Mouse (Mus musculus) adrenal gland, postnatal 10 days (tissue): ENCODE data around the gene Tbx5. TPM values are rescaled to one million over a fixed set of nuclear protein-coding genes. Genes with fewer than 3 reads are reported as not detected.

Experiments used
- DNase-seq: peaks from one replicate; pipeline ENCODE4 v3.0.0; 2021; ENCODE audit warnings: mixed read lengths
- total RNA-seq, 2 experiments: library from RNA; stranded (reverse); gene quantifications; 2 replicates each; pipeline ENCODE4 v1.2.3; 2021

Gene Tbx5
- total RNA-seq, 2 experiments from 2014 or later, result 2.3 to 2.9 TPM

DNA sequence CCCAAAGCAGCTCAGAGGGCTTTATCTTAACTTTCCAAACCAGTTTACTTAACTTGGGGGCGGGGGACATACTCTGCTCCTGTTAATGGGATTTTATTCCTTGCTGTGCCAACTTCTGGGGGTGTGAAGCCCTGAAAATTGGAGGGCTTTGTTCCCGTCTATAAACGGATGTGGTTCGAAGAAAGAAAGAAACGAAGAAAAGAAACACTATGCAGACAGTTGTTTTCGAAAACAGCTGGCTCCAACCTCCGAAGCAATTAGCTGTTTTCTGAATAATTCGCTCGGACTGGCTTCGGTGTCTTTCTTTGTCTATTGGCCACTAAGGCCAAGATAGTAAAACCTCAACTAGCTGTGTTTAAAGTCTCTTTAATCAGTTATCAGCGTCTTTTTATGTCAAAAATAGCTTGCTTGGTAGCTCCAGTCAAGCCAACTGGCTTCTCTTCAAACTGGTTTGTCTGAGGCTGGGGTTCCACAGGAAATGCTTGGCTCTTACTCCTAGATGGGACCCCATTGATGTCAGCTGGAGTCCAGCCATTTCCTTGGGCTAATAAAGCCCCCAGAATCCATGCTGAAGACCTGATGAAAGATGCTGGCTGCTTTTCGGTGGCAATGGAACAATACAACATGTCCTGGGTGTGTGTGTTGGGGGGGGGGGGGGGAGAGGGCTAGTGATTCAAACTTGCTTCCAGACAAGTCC lies 21.3 kb upstream of the Tbx5 start:
- DNase-seq, result no peak

DNA sequence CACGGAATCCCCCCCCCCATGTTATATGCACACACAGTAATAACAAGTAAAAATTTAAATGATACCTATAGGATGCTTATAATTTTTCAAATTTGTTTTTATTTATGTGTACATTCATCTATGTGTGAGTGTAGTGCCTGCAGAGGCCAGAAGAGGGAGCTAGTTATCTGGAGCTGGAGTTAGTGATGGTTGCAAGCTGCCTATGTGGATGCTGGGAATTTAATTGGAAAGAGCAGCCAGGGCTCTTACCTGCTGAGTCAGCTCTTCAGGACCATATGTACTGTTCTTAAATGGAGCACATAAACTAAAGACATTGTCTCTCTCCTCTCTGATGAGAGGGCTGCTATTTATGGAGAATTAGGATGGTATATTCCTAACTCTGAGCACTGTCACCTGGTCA lies 17.2 kb upstream of the Tbx5 start:
- no peak for DNase-seq

DNA sequence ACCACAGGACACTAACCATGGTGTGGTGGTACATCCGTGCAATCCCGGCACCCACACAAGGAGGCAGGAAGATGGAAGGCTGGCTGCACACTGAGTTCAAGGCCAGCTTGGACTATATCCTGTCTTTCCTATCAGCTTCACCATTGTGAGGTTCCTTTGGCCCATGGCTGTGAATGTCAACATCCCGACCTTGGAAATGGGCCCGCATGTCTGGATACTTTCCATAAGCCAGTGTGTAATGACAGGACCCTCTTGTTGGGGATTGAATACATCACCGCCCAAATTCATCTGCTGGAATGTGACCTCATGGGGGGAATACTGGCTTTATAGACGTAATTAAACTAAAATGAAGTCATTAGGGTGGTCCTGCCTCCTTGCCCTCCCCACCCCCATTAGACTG lies 12.0 kb upstream of the Tbx5 start:
- no peak for DNase-seq

GRCm38 (mm10) chr5:119821506-119821905 lies 11.0 kb upstream of the Tbx5 start:
- DNase-seq, result no peak

GRCm38 (mm10) chr5:119827341-119827740 lies 5.1 kb upstream of the Tbx5 start:
- DNase-seq, result no peak

GRCm38 (mm10) chr5:119830611-119831010 lies 1.9 kb upstream of the Tbx5 start:
- DNase-seq, result no peak

DNA sequence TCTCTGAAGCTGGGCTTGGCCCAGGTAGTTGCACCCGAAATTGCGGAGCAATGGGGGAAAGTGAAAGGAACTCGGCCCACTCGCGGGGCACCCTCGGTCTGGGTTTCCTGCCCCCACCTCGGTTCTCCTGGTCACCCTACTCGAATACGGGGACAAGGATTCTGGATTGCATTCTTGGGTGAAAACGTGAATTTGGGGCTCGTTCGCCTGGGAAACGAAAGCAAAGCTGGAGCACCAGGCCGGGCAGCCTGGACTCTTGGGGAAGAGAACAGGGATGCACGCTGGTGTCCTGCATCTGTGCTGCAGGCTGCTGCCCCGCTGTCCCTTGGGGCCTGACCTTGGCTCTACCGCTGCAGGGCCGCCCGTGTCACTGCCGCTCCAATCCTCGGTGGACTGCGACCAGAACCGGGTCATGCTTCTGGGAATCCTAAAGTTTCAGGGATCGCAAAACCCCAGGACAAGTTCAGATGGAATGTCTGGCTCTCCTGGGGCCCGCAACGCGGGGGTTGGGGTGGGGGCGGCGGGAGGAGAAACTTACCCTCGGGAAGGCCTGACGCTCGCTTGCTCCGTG lies 1.2 kb upstream of the Tbx5 start:
- DNase-seq, result peak; percentile 34

DNA sequence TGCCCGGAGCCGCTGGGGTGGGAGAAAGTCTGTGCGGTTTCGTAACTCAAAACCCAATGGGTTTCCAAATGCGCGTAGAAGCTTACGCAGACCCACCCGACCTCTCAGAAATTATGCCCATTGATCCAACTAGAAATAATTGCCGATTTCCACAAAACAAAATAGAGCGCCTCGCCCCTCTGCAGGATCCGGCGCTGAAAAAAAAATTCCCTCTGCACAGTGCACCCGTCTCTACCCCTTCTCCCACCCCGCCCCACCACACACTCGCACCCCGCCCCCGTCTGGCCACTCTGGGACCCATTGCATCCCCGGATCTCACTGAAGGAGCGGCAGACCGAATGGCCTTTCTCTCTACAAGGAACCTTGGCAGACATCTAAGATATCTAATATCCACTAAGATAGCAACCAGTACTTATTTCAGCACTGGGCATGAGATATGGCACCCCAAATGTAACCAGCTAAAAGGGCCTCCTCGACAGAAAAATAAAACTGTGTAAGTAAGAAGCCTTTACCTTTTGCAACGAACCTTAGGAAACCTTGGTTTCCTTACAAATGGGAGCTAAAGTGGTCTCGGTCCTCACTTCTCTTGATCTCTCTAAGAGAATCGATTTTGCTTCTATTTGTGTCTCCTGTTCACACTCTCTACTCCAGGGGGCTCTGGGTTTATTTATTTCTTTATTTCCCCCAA lies 533 bp upstream of the Tbx5 start:
- no peak for DNase-seq

- DNase-seq, result no peak
Observed at GRCm38 (mm10) chr5:119833223-119834030, 959 bp downstream of the Tbx5 start.

- no peak for DNase-seq
Observed at GRCm38 (mm10) chr5:119834031-119834403, 1.5 kb downstream of the Tbx5 start.

DNA sequence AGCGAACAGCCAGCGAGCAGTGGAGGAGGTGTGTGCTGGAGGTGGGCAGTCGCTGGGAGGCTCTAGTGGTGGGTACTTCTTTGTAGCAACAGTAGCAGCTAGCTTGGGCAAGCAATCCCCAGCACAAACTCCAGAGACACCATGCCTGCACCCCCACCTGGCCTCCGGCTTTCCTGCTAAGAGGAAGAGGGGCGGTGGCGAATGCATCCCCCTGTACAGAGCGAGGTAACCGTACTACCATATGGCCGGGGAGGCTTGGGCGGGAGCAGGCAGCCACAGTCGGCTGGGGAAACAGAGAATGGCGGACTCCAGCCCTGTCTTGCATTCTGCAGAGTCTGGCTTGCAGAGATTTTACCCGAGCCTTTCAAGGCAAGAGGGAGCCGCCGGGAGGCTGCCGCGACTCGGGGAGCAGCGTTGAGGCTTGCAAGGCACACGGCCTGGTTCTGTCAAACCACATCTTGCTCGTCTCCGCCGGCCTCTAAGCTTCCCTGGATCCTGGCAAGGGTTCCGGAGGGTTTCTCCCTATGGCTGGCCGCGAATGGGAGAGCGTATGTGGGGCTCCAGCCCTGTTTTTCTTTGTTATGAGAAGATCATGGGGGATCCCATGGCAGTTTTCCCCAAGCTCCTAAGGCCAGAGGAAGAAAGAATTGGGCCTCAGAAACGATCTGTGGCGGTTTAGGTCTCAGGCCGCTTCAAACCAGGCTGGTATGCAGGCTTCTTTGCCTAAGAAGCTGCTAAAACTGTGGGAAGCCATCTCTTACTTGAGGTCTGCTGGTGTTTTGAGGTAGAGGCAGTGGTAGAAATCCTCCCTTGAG lies 2.8 kb downstream of the Tbx5 start:
- DNase-seq, result no peak

GRCm38 (mm10) chr5:119835868-119836209 lies 3.4 kb downstream of the Tbx5 start:
- DNase-seq, result no peak

DNA sequence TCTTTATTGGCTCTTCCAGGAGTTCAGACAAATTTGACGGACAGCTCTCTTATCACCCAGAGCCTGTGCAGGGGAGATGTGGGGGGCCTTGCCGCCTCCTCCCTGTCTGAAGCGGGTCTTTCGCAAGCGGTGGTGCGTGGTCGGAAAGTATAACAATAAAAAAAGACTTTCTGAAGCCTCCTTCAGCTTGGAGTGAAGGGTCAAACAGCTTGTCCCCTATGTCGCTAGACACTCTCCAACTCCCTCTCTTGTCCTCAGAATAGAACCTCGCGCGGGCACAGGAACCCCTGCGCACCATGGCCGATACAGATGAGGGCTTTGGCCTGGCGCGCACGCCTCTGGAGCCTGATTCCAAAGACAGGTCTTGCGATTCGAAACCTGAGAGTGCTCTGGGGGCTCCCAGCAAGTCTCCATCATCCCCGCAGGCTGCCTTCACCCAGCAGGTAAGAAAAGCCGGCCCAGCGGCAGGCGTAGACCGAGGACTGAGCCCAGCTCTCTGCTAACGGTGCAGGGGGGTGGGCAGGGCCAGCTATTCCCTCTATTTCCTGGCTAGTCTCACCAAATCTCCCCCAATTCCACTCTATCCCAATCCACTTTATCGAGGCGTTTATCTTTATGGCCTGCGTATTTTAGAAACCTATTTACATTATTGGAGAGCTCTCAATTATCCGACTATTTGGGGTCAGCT lies 4.3 kb downstream of the Tbx5 start:
- DNase-seq, result no peak

- DNase-seq, result no peak
Observed at GRCm38 (mm10) chr5:119837306-119837675, 4.8 kb downstream of the Tbx5 start.

DNA sequence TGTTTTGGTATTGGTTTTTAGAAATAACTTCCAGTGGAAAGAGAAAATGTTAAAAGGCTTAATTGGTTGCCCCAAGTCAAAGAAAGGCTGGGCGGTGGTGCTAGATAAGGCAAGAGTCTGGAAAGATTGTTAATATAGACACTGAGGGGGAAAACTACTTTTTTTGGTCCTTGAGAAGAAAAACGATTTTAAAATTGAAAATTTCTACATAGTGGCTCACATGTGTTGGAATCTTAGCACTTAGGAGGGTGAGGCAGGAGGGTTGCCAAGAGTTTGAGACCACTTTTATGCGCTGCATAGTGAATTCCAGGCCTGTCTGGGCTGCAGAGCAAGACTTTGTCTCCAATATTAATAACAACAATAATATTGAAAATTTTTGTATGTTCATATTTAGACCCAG lies 5.4 kb downstream of the Tbx5 start:
- DNase-seq, result no peak

- no peak for DNase-seq
Observed at GRCm38 (mm10) chr5:119838441-119838840, 6.0 kb downstream of the Tbx5 start.

DNA sequence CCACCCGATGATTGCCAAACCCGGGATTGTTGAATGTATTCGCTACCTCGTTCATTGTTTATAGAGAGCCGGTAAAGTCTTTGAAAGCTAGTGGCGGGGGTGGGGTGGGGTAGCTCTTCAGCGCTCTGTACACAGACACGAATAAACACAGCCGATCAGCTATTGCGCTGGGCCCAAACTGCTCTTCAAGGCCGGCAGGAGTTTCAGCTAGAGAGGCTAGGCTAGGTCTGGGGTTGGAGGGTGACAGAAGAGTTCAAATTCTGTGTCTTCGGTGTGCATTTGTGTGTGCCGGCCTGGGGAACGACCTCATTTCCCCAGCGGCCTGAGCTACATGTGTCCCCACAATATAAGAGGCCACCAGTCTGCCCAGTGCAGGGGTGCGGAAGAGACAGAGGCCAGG lies 6.7 kb downstream of the Tbx5 start:
- DNase-seq, result no peak

DNA sequence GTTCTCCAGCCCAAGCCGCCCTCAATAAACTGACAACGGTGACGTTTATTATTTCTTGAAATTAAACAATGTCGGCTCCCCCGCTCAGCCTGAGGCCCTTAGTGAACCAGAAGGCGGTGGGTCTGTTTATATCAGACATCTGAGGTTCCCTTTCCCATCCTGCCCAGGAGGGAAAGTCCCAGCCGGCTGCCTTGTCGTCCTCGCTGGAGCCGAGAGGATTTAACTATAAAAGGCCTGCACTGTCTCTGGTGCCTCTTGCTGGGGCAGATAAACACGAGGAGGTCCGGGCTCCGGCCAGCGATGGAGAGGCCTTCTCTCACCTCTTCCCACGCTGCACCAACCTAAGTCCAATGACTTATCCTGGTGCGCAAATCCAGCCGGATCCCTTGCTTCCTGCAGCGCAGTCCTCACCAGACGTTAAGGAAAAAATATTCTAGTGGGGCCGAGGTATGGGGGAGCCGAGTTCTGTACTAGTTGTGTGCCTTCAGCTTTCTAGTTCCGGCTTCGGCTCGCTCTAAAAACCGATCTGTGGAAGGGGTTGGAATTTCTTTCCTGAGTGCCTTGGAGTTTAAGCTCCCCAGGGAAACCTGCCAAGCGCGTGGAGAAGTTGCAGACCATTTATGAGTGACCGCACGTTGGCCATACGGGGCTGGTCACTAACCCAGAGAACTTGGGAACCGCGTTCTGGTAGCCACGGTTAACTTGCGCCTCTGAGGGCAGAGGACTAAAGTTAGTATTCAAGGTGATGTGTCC lies 7.3 kb downstream of the Tbx5 start:
- no peak for DNase-seq

DNA sequence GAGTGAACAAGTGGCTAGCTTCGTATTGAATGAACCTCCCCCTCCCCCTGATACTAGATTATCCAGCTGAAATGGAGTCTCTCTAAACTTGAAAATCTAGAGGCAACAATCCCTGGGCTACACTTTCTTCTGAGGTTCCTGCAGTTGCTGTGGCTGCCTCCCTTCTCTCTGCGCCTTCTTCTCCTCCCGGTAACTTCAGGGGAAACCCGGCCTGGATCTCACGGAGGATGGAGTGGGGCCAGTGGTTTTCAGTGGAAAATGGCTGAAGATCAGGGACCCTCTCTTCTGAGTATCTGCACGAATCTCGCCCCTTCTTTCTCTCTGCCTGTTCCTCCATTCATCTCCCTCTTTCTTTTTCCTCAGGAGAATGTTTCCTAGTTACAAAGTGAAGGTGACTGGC lies 7.9 kb downstream of the Tbx5 start:
- DNase-seq, result no peak

DNA sequence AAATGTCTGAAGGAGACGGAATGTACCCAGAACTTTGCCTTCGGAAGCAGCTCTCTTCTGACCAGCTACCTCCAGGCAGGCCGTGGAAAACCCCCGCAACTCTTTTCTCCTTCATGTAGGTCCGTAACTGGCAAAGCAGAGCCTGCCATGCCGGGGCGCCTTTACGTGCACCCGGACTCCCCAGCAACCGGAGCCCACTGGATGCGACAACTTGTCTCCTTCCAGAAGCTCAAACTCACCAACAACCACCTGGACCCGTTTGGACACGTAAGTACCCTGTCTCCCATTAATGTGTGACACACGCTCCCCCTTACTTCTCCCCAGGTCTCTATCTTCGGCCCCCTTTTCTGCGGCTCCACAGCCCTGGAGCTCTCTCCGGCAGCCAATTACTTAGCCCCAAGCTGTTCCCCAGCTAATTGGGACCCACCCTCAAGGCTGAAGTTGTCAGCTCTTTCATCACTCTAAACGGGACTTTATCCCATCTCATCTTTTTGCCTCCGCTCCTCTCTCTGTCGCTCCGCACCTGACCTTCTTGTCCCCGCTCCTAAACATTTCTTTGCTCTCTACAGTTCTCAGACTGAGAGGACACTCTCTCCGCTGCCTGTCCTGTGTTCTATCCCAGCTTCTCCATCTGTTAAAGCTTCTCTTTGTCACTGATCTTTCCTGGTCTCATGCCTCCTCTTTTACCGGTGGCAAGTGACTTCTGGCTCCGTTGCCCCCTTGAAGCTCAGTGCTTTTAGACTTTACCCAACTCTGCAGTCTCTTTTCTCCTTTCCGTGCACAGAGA lies 9.4 kb downstream of the Tbx5 start:
- no peak for DNase-seq
